Mouse (Mus musculus) brown adipose tissue, adult 24 weeks (tissue): ENCODE results near the gene Lrguk. TPM values are rescaled to one million over a fixed set of nuclear protein-coding genes. Genes with fewer than 3 reads are reported as not detected.

ENCODE experiments used
- H3K27ac ChIP-seq: fragments of 200-500 bp; replicated peaks from 2 replicates; pipeline ENCODE4 v1.5.1; 2012; ENCODE audit warnings: low read depth, mild to moderate bottlenecking, low read length
- H3K4me1 ChIP-seq: fragments of 200-500 bp; 2 replicates; pipeline ENCODE4 v1.6.1; 2012; ENCODE audit warnings: low read length, mixed read lengths; ENCODE audit not compliant: control insufficient read depth, insufficient read depth, insufficient read length
- H3K4me3 ChIP-seq: fragments of 200-500 bp; 2 replicates; pipeline ENCODE4 v1.5.1; 2012; ENCODE audit warnings: low read depth, mild to moderate bottlenecking, low read length, moderate library complexity; ENCODE audit not compliant: insufficient read depth
- polyA plus RNA-seq: library from polyadenylated mRNA; stranded (reverse); fragments of >200 nt; gene quantifications from 2 replicates; pipeline ENCODE4 v1.2.4, GENCODE M21; 2012; ENCODE audit not compliant: missing spikeins, insufficient read depth, insufficient read length

Gene Lrguk
- polyA plus RNA-seq, 1 experiment = not detected

- Histone ChIP-seq H3K4me1 (no peaks in the 10 kb centered on the region), H3K27ac (no peak overlapping the region), H3K4me3 (no peak overlapping the region)
Observed at GRCm38 (mm10) chr6:34041589-34042280, 12.5 kb downstream of the Lrguk start.

GRCm38 (mm10) chr6:34044228-34044811, 15.1 kb downstream of the Lrguk start:
- H3K27ac ChIP-seq = no peak overlapping the region
- no peaks in the 10 kb centered on the region for H3K4me1 ChIP-seq
- H3K4me3 ChIP-seq = no peak overlapping the region

DNA sequence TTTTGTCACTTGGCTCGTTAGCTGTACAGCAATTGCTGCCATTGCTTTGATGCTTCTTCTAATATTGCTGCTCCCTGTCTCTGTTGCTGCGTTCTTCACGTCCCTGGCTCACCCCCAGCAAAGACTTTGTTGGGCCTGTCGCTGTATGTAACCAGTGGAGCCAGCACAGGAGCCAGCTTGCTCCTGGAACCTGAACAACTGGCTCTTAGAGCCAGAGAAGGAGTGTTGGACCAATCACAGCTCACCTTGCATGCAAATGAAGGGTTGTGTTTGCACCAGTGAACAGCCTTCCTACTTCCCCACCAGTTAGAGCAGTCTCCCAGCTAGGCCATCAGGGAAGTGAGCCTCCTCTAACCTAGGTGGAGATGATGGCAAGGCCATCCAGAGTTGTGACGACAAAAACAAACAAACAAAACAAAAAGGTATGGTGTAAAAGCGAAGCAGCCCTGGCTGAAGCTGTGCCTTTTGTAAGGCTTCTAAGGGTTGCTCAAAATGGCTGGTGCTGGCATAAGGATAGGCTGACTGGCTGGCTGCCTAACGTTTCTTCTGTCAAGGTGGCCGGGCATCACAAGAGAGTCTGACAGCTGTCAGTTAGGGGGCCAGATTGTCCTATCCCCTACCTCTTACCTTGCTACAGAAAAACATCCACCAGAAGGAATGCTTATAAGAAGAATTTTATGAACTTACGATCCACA, 15.7 kb downstream of the Lrguk start:
- Histone ChIP-seq H3K27ac (no peak overlapping the region), H3K4me1 (no peaks in the 10 kb centered on the region), H3K4me3 (no peak overlapping the region)

- H3K27ac ChIP-seq = no peak overlapping the region
- H3K4me3 ChIP-seq = no peak overlapping the region
- H3K4me1 ChIP-seq = no peaks in the 10 kb centered on the region
Observed at GRCm38 (mm10) chr6:34046551-34047186, 17.4 kb downstream of the Lrguk start.

DNA sequence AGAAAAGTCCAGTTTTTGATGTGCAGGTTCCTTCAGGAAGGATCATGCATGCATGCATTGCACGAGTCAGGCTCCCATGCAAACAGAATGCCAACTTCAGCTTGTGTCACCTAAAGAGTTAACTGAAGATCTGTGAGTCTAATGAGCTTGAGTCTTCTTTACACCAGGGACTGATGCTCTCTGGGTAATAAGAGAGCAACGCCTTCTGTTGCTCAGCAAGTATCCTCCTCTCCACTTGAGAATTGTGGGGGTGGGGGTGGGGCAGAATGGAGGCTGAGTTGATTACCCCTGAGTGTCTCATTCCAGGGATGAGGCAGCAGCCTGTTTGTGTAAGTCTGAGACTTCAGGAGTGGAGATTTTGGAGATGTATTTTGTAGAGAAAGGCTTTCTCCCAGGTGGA, 20.2 kb downstream of the Lrguk start:
- H3K4me1 ChIP-seq = no peaks in the 10 kb centered on the region
- H3K27ac ChIP-seq = no peak overlapping the region
- no peak overlapping the region for H3K4me3 ChIP-seq

- Histone ChIP-seq H3K4me3 (no peak overlapping the region), H3K27ac (no peak overlapping the region), H3K4me1 (no peaks in the 10 kb centered on the region)
Observed at GRCm38 (mm10) chr6:34059741-34060140, 30.5 kb downstream of the Lrguk start.

DNA sequence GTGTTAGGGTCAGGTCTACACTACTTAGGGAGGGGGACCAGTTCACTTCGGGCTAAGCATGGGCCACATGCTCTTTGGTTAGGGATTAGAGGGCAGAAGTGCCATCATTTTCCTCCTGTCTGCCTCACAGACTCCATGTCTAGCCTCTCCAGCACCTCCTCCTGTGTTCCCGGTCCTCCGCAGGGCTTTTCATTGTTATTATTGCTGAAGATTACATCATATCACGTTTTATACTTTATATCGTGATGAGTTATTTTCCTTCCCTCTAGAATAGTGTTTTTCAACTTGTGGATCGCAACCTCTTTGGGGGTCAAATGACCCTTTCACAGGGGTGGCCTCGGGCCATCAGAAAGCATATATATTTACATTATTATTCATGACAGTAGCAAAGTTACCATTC, 37.5 kb downstream of the Lrguk start:
- H3K27ac ChIP-seq = no peak overlapping the region
- H3K4me3 ChIP-seq = no peak overlapping the region
- H3K4me1 ChIP-seq = no peaks in the 10 kb centered on the region

DNA sequence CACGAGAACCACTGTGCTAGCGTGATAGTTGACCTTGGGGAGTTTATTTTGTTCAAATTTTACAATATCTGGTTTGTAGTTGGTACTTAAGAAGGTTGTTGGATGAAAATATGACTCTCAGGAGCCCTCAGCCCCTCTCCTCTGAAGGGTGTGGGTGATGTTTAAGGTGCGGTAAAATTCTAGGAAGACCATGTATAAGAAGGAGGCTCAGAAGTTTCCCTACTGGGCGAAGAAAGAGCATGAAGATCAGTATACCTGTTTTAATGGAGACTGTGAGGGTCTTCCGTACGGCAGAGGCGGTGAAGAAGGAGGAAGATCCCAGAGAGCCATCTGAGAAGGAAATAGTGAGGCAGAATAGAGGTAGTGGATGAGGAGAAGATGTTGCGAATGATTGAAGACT, 38.0 kb downstream of the Lrguk start:
- no peaks in the 10 kb centered on the region for H3K4me1 ChIP-seq
- H3K27ac ChIP-seq = no peak overlapping the region
- H3K4me3 ChIP-seq = no peak overlapping the region

DNA sequence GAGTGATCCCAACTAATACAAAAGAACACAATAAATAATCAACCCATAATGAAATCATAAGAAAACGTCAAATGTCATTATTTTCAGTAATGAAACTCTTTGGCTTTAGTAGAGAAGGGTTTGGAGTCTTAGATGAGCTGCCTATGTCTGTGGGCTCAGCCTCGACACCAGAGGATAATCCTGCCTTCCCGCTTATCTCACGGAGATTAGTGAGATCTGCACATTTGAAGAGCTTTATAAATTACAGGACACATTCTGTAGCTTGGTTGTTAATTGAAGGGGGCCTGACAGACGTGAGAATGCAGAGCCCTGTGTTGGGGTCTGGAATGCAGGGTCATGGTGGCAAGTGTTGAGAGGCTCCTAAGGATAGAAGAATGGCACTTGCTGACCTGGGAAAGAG, 42.7 kb downstream of the Lrguk start:
- H3K4me1 ChIP-seq = no peaks in the 10 kb centered on the region
- H3K27ac ChIP-seq = no peak overlapping the region
- no peak overlapping the region for H3K4me3 ChIP-seq

- no peak overlapping the region for H3K4me3 ChIP-seq
- no peaks in the 10 kb centered on the region for H3K4me1 ChIP-seq
- no peak overlapping the region for H3K27ac ChIP-seq
Observed at GRCm38 (mm10) chr6:34073931-34074442, 44.7 kb downstream of the Lrguk start.

- Histone ChIP-seq H3K4me3 (no peak overlapping the region), H3K27ac (no peak overlapping the region), H3K4me1 (no peaks in the 10 kb centered on the region; the same call in 1 of the 2 replicates)
Observed at GRCm38 (mm10) chr6:34075520-34075919, 46.3 kb downstream of the Lrguk start.

- Histone ChIP-seq H3K4me3 (no peak overlapping the region), H3K4me1 (no peaks in the 10 kb centered on the region; the same call in 1 of the 2 replicates), H3K27ac (no peak overlapping the region)
Observed at GRCm38 (mm10) chr6:34083471-34083870, 54.2 kb downstream of the Lrguk start.

GRCm38 (mm10) chr6:34087701-34088100, 58.5 kb downstream of the Lrguk start:
- H3K4me3 ChIP-seq = no peak overlapping the region
- no peaks in the 10 kb centered on the region for H3K4me1 ChIP-seq
- H3K27ac ChIP-seq = no peak overlapping the region

GRCm38 (mm10) chr6:34088986-34089385, 59.7 kb downstream of the Lrguk start:
- H3K27ac ChIP-seq = no peak overlapping the region
- H3K4me3 ChIP-seq = no peak overlapping the region
- H3K4me1 ChIP-seq = no peaks in the 10 kb centered on the region

GRCm38 (mm10) chr6:34091537-34091936, 62.3 kb downstream of the Lrguk start:
- Histone ChIP-seq H3K4me3 (no peak overlapping the region), H3K4me1 (no peaks in the 10 kb centered on the region), H3K27ac (no peak overlapping the region)
